ENCODE assay signal across 20 mouse cellular contexts in the genomic region with DNA sequence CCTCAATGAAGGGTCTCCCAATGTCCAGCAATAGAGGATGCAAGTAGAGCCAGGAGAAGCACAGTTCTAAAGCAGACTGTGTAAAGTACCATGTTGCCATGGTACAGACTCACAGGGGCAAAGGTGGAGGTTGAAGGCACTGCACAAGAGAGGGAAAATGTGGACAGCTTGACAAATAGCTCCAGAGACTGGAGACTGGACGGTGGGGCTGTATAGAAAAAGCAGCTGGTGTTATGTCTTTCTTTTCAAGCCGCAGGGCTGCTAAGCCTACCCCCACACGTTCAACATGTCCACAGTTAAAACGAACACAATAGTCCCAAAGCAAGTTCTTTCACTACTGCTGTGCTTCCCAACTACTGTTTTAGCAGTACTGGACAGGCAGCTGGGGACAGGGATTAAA. TPM values are rescaled to one million over a fixed set of nuclear protein-coding genes. Genes with fewer than 3 reads are reported as not detected.
DNase-seq lines count a peak whose midpoint lies in the region; ATAC-seq and TF ChIP-seq lines count a peak whose summit lies in the region.
"Had no signal": no experiment of that assay in that cellular context is flagged by ENCODE, and none has a peak within 500 bp of the region (broad histone marks: within the 10 kb centered on the region; RNA-seq: fewer than 3 reads in every experiment).

No protein-coding gene starts in this region.

- DNase-seq in midbrain, embryonic 11.5 days (ENCODE audit: low spot score, missing footprints): no peak
- no peak for DNase-seq in hindbrain, embryonic 14.5 days (ENCODE audit: low spot score)
- no peak for DNase-seq in kidney, adult 2 months
- no peak for DNase-seq in liver, embryonic 11.5 days (ENCODE audit: low spot score)
- DNase-seq in kidney, adult 18-20 months: no peak
- DNase-seq: cerebellum, adult 8-10 months; gastrocnemius, adult 2 months; heart, postnatal 10 days; kidney, adult 11 months; kidney, postnatal 10 days; lung, adult 18-20 months; right cerebral cortex, postnatal 14 days; spleen, adult 18-20 months had no signal

- H3K9me3 ChIP-seq in midbrain, embryonic 11.5 days (ENCODE audit: control insufficient read depth, low read length): peaks cover 3% of the 10 kb centered on the region; the same call in 1 of the 2 replicates
- H3K9me3 ChIP-seq in midbrain, embryonic 16.5 days (replicated peaks; ENCODE audit: control insufficient read depth, low read length, poor library complexity, severe bottlenecking): no peaks in the 10 kb centered on the region; the same call in 1 of the 2 replicates
- H3K9me3 ChIP-seq in forebrain, embryonic 12.5 days: peaks cover 15% of the 10 kb centered on the region
- 0 out of 2 replicates have a peak, but pooled peaks cover 3% of the 10 kb centered on the region for H3K9me3 ChIP-seq in hindbrain, embryonic 14.5 days (ENCODE audit: control insufficient read depth, low read length)
- H3K9me3 ChIP-seq in neural tube, embryonic 12.5 days: peaks cover 8% of the 10 kb centered on the region; the same call in 1 of the 2 replicates
- no peaks in the 10 kb centered on the region for H3K9me3 ChIP-seq in liver, embryonic 11.5 days (ENCODE audit: control insufficient read depth, low read length)

- peak; percentile 79 for ATAC-seq in midbrain, embryonic 11.5 days (ENCODE audit: low FRiP score)
- ATAC-seq in midbrain, embryonic 16.5 days: no peak
- ATAC-seq in forebrain, embryonic 12.5 days (ENCODE audit: low FRiP score): peak; percentile 68
- no peak for ATAC-seq in hindbrain, embryonic 14.5 days (ENCODE audit: low FRiP score)
- ATAC-seq in neural tube, embryonic 12.5 days (ENCODE audit: low FRiP score, low read depth): peak; percentile 23; the same call in 1 of the 2 replicates
- no peak for ATAC-seq in liver, embryonic 11.5 days (replicated peaks; ENCODE audit: low FRiP score)

- TF ChIP-seq CTCF in kidney, adult 2 months (conservative IDR thresholded peaks at IDR 0.05; ENCODE audit: insufficient read depth, insufficient read length, low read depth, low read length): no peak

- 34% methylated on average over 4 of the region's 4 CpGs for WGBS in midbrain, embryonic 11.5 days
- WGBS in midbrain, embryonic 16.5 days: 25% methylated on average over 4 of the region's 4 CpGs
- 34% methylated on average over 4 of the region's 4 CpGs for WGBS in forebrain, embryonic 12.5 days
- 31% methylated on average over 4 of the region's 4 CpGs for WGBS in hindbrain, embryonic 14.5 days
- 35% methylated on average over 4 of the region's 4 CpGs for WGBS in neural tube, embryonic 12.5 days
- 54% methylated on average over 4 of the region's 4 CpGs for WGBS in kidney, adult 2 months
- WGBS in liver, embryonic 11.5 days: 46% methylated on average over 4 of the region's 4 CpGs

- H3K27me3 ChIP-seq in midbrain, embryonic 11.5 days (ENCODE audit: control insufficient read depth, insufficient read depth, low read length): no peaks in the 10 kb centered on the region
- H3K27me3 ChIP-seq in midbrain, embryonic 16.5 days (ENCODE audit: control insufficient read depth, insufficient read depth, low read depth, low read length): no peaks in the 10 kb centered on the region
- no peaks in the 10 kb centered on the region for H3K27me3 ChIP-seq in forebrain, embryonic 12.5 days
- no peaks in the 10 kb centered on the region for H3K27me3 ChIP-seq in hindbrain, embryonic 14.5 days (ENCODE audit: control insufficient read depth, insufficient read depth, low read length)
- H3K27me3 ChIP-seq in neural tube, embryonic 12.5 days (replicated peaks): no peaks in the 10 kb centered on the region
- peaks cover 2% of the 10 kb centered on the region for H3K27me3 ChIP-seq in kidney, adult 2 months (replicated peaks; ENCODE audit: control insufficient read depth, insufficient read depth, low read length)
- no peaks in the 10 kb centered on the region for H3K27me3 ChIP-seq in liver, embryonic 11.5 days (replicated peaks; ENCODE audit: control insufficient read depth, insufficient read depth, low read length)

- TF ChIP-seq POLR2A in kidney, adult 2 months (IDR thresholded peaks at IDR 0.05; ENCODE audit: low read depth, low read length): no peak

- H3K27ac ChIP-seq in midbrain, embryonic 11.5 days (ENCODE audit: low read depth, low read length): peak overlapping the region; percentile 77
- H3K27ac ChIP-seq in midbrain, embryonic 16.5 days (ENCODE audit: low read length): no peak overlapping the region; the same call in 1 of the 2 replicates
- H3K27ac ChIP-seq in forebrain, embryonic 12.5 days: peak overlapping the region; percentile 86
- H3K27ac ChIP-seq in hindbrain, embryonic 14.5 days: peak overlapping the region; percentile 12; the same call in 1 of the 2 replicates
- H3K27ac ChIP-seq in neural tube, embryonic 12.5 days: 0 out of 2 replicates have a peak overlapping the region, but pooled peaks have one; percentile 20
- H3K27ac ChIP-seq in kidney, adult 2 months (ENCODE audit: insufficient read depth, low read depth, low read length): no peak overlapping the region
- H3K27ac ChIP-seq in liver, embryonic 11.5 days (ENCODE audit: low read depth, low read length): no peak overlapping the region
- H3K27ac ChIP-seq: gastrocnemius, adult 2 months; limb, embryonic 10.5 days had no signal

- peak overlapping the region; percentile 31 for H3K4me3 ChIP-seq in midbrain, embryonic 11.5 days (ENCODE audit: low read depth, low read length)
- no peak overlapping the region for H3K4me3 ChIP-seq in midbrain, embryonic 16.5 days (ENCODE audit: low read depth, low read length)
- H3K4me3 ChIP-seq in forebrain, embryonic 12.5 days (replicated peaks): peak overlapping the region; percentile 34
- no peak overlapping the region; the same call in 1 of the 2 replicates for H3K4me3 ChIP-seq in hindbrain, embryonic 14.5 days (replicated peaks; ENCODE audit: low read length)
- 0 out of 2 replicates have a peak overlapping the region, but pooled peaks have one; percentile 13 for H3K4me3 ChIP-seq in neural tube, embryonic 12.5 days
- H3K4me3 ChIP-seq in kidney, adult 2 months (ENCODE audit: insufficient read depth, low read depth, low read length): no peak overlapping the region
- H3K4me3 ChIP-seq in liver, embryonic 11.5 days (ENCODE audit: low read depth, low read length): no peak overlapping the region
- H3K4me3 ChIP-seq: gastrocnemius, adult 2 months; limb, embryonic 10.5 days; megakaryocyte, embryonic 14.5 days had no signal

- H3K36me3 ChIP-seq in midbrain, embryonic 11.5 days (ENCODE audit: control insufficient read depth, insufficient read depth, low read length): no peaks in the 10 kb centered on the region
- no peaks in the 10 kb centered on the region for H3K36me3 ChIP-seq in midbrain, embryonic 16.5 days (ENCODE audit: control insufficient read depth, insufficient read depth, low read length)
- no peaks in the 10 kb centered on the region for H3K36me3 ChIP-seq in forebrain, embryonic 12.5 days (replicated peaks)
- H3K36me3 ChIP-seq in hindbrain, embryonic 14.5 days (replicated peaks; ENCODE audit: control insufficient read depth, insufficient read depth): no peaks in the 10 kb centered on the region
- no peaks in the 10 kb centered on the region for H3K36me3 ChIP-seq in neural tube, embryonic 12.5 days
- H3K36me3 ChIP-seq in kidney, adult 2 months (ENCODE audit: control insufficient read depth, insufficient read depth, low read length): no peaks in the 10 kb centered on the region
- no peaks in the 10 kb centered on the region for H3K36me3 ChIP-seq in liver, embryonic 11.5 days (ENCODE audit: control insufficient read depth, insufficient read depth, low read length)
- H3K36me3 ChIP-seq: limb, embryonic 10.5 days had no signal

- peak overlapping the region; percentile 33; the same call in 1 of the 2 replicates for H3K4me2 ChIP-seq in midbrain, embryonic 11.5 days
- no peak overlapping the region for H3K4me2 ChIP-seq in midbrain, embryonic 16.5 days (ENCODE audit: low read length)
- H3K4me2 ChIP-seq in forebrain, embryonic 12.5 days: peak overlapping the region; percentile 46
- H3K4me2 ChIP-seq in hindbrain, embryonic 14.5 days (replicated peaks): peak overlapping the region; percentile 21; the same call in 1 of the 2 replicates
- peak overlapping the region; percentile 44 for H3K4me2 ChIP-seq in neural tube, embryonic 12.5 days (replicated peaks)
- H3K4me2 ChIP-seq in liver, embryonic 11.5 days: no peak overlapping the region
- H3K4me2 ChIP-seq: heart, embryonic 11.5 days had no signal

- no peaks in the 10 kb centered on the region for H3K4me1 ChIP-seq in midbrain, embryonic 11.5 days (ENCODE audit: control insufficient read depth, insufficient read depth, low read length)
- no peaks in the 10 kb centered on the region for H3K4me1 ChIP-seq in midbrain, embryonic 16.5 days (ENCODE audit: control insufficient read depth, insufficient read depth, low read length)
- H3K4me1 ChIP-seq in forebrain, embryonic 12.5 days: peaks cover 3% of the 10 kb centered on the region; the same call in 1 of the 2 replicates
- H3K4me1 ChIP-seq in hindbrain, embryonic 14.5 days (replicated peaks; ENCODE audit: control insufficient read depth, insufficient read depth, low read length): no peaks in the 10 kb centered on the region
- H3K4me1 ChIP-seq in neural tube, embryonic 12.5 days: no peaks in the 10 kb centered on the region
- H3K4me1 ChIP-seq in kidney, adult 2 months (ENCODE audit: control insufficient read depth, insufficient read depth, low read length): no peaks in the 10 kb centered on the region
- no peaks in the 10 kb centered on the region for H3K4me1 ChIP-seq in liver, embryonic 11.5 days (replicated peaks; ENCODE audit: control insufficient read depth, insufficient read depth, low read length)

- H3K9ac ChIP-seq in midbrain, embryonic 11.5 days (ENCODE audit: low read length): peak overlapping the region; percentile 64
- H3K9ac ChIP-seq in midbrain, embryonic 16.5 days (ENCODE audit: low read depth, low read length): no peak overlapping the region
- H3K9ac ChIP-seq in forebrain, embryonic 12.5 days: peak overlapping the region; percentile 13
- no peak overlapping the region; the same call in 1 of the 2 replicates for H3K9ac ChIP-seq in hindbrain, embryonic 14.5 days
- no peak overlapping the region for H3K9ac ChIP-seq in neural tube, embryonic 12.5 days
- no peak overlapping the region for H3K9ac ChIP-seq in liver, embryonic 11.5 days (ENCODE audit: low read depth, low read length)

RNA-seq across cellular contexts. Expression of gene Mkrn3, which starts 3.3 kb away (rescaled TPM):
- 21.9 and 22.4 TPM in 2 replicates for polyA plus RNA-seq in midbrain, embryonic 11.5 days (2014; fragmentation: Nextera tagmentation; extraction: Ambion mirVana)
- polyA plus RNA-seq in midbrain, embryonic 16.5 days (2015; fragmentation: Nextera tagmentation; extraction: Ambion mirVana): 28.6 and 30.0 TPM in 2 replicates
- 25.1 and 25.5 TPM in 2 replicates for polyA plus RNA-seq in forebrain, embryonic 12.5 days (2016; fragmentation: Nextera tagmentation; extraction: Ambion mirVana)
- 20.4 and 22.2 TPM in 2 replicates for polyA plus RNA-seq in hindbrain, embryonic 14.5 days (2014; fragmentation: Nextera tagmentation; extraction: Ambion mirVana)
- 17.2 and 17.6 TPM in 2 replicates for polyA plus RNA-seq in neural tube, embryonic 12.5 days (2016; fragmentation: Nextera tagmentation; extraction: Ambion mirVana)
- polyA plus RNA-seq in kidney, adult 2 months (2012; rRNA removed): 0.56 and 0.77 TPM in 2 replicates
- 1.9 and 2.0 TPM in 2 replicates for polyA plus RNA-seq in liver, embryonic 11.5 days (2014; fragmentation: Nextera tagmentation; extraction: Ambion mirVana)

RNA-seq across cellular contexts. Expression of gene Peg12, which starts 41.1 kb away (rescaled TPM):
- polyA plus RNA-seq in midbrain, embryonic 11.5 days (2014; fragmentation: Nextera tagmentation; extraction: Ambion mirVana): 77.6 and 77.8 TPM in 2 replicates
- 7.8 and 10.0 TPM in 2 replicates for polyA plus RNA-seq in midbrain, embryonic 16.5 days (2015; fragmentation: Nextera tagmentation; extraction: Ambion mirVana)
- polyA plus RNA-seq in forebrain, embryonic 12.5 days (2016; fragmentation: Nextera tagmentation; extraction: Ambion mirVana): 82.2 and 91.4 TPM in 2 replicates
- 9.4 and 10.0 TPM in 2 replicates for polyA plus RNA-seq in hindbrain, embryonic 14.5 days (2014; fragmentation: Nextera tagmentation; extraction: Ambion mirVana)
- polyA plus RNA-seq in neural tube, embryonic 12.5 days (2016; fragmentation: Nextera tagmentation; extraction: Ambion mirVana): 47.2 and 52.7 TPM in 2 replicates
- 0.30 and 0.35 TPM in 2 replicates for polyA plus RNA-seq in kidney, adult 2 months (2012; rRNA removed)
- polyA plus RNA-seq in liver, embryonic 11.5 days (2014; fragmentation: Nextera tagmentation; extraction: Ambion mirVana): 13.0 TPM in 2 replicates

RNA-seq across cellular contexts. Expression of gene Magel2, which starts 46.4 kb away (rescaled TPM):
- polyA plus RNA-seq in midbrain, embryonic 11.5 days (2014; fragmentation: Nextera tagmentation; extraction: Ambion mirVana): 8.6 and 9.6 TPM in 2 replicates
- polyA plus RNA-seq in midbrain, embryonic 16.5 days (2015; fragmentation: Nextera tagmentation; extraction: Ambion mirVana): 22.4 and 26.1 TPM in 2 replicates
- 22.3 and 30.3 TPM in 2 replicates for polyA plus RNA-seq in forebrain, embryonic 12.5 days (2016; fragmentation: Nextera tagmentation; extraction: Ambion mirVana)
- polyA plus RNA-seq in hindbrain, embryonic 14.5 days (2014; fragmentation: Nextera tagmentation; extraction: Ambion mirVana): 17.2 and 17.6 TPM in 2 replicates
- polyA plus RNA-seq in neural tube, embryonic 12.5 days (2016; fragmentation: Nextera tagmentation; extraction: Ambion mirVana): 7.2 and 8.2 TPM in 2 replicates
- polyA plus RNA-seq in kidney, adult 2 months (2012; rRNA removed): 0.02 TPM in 1 of 2 replicates, not detected in the other
- polyA plus RNA-seq in liver, embryonic 11.5 days (2014; fragmentation: Nextera tagmentation; extraction: Ambion mirVana): 0.51 and 0.61 TPM in 2 replicates
- polyA plus RNA-seq: liver, adult 2 months had no signal

Comparison
In these comparisons a context has a peak if more than half of its experiments do, and no peak if none do; other contexts are left out.
1. ATAC-seq: peak in midbrain, embryonic 11.5 days (single experiment), forebrain, embryonic 12.5 days (single experiment) and neural tube, embryonic 12.5 days (single experiment); none in midbrain, embryonic 16.5 days (single experiment), hindbrain, embryonic 14.5 days (single experiment) and liver, embryonic 11.5 days (single experiment).
2. H3K27ac ChIP-seq: peak in midbrain, embryonic 11.5 days (single experiment), forebrain, embryonic 12.5 days (single experiment), hindbrain, embryonic 14.5 days (single experiment) and neural tube, embryonic 12.5 days (single experiment); none in midbrain, embryonic 16.5 days (single experiment), kidney, adult 2 months (single experiment) and liver, embryonic 11.5 days (single experiment).
3. H3K4me2 ChIP-seq: peak in midbrain, embryonic 11.5 days (single experiment), forebrain, embryonic 12.5 days (single experiment), hindbrain, embryonic 14.5 days (single experiment) and neural tube, embryonic 12.5 days (single experiment); none in midbrain, embryonic 16.5 days (single experiment) and liver, embryonic 11.5 days (single experiment).
4. H3K4me3 ChIP-seq: peak in midbrain, embryonic 11.5 days (single experiment), forebrain, embryonic 12.5 days (single experiment) and neural tube, embryonic 12.5 days (single experiment); none in midbrain, embryonic 16.5 days (single experiment), hindbrain, embryonic 14.5 days (single experiment), kidney, adult 2 months (single experiment) and liver, embryonic 11.5 days (single experiment).
5. H3K9ac ChIP-seq: peak in midbrain, embryonic 11.5 days (single experiment) and forebrain, embryonic 12.5 days (single experiment); none in midbrain, embryonic 16.5 days (single experiment), hindbrain, embryonic 14.5 days (single experiment), neural tube, embryonic 12.5 days (single experiment) and liver, embryonic 11.5 days (single experiment).